Mouse (Mus musculus) kidney, adult 2 months (tissue): ENCODE measurements around the gene Rab10.

ENCODE experiments used
- CTCF ChIP-seq: fragments of 200-500 bp; conservative IDR thresholded peaks from 2 replicates; pipeline ENCODE4 v1.5.1; 2011; ENCODE audit warnings: low read depth, mild to moderate bottlenecking, control low read depth, low read length, moderate library complexity, mixed read lengths; ENCODE audit not compliant: insufficient read depth, insufficient read length
- POLR2A ChIP-seq: fragments of 200-500 bp; IDR thresholded peaks from one replicate; pipeline ENCODE4 v1.6.1; 2011; ENCODE audit warnings: low read depth, low read length, control low read depth

- TF ChIP-seq CTCF (no peak), POLR2A (no peak)
Measured at GRCm38 (mm10) chr12:3236163-3236641, 73.6 kb downstream of the Rab10 start.
